In the genomic region with DNA sequence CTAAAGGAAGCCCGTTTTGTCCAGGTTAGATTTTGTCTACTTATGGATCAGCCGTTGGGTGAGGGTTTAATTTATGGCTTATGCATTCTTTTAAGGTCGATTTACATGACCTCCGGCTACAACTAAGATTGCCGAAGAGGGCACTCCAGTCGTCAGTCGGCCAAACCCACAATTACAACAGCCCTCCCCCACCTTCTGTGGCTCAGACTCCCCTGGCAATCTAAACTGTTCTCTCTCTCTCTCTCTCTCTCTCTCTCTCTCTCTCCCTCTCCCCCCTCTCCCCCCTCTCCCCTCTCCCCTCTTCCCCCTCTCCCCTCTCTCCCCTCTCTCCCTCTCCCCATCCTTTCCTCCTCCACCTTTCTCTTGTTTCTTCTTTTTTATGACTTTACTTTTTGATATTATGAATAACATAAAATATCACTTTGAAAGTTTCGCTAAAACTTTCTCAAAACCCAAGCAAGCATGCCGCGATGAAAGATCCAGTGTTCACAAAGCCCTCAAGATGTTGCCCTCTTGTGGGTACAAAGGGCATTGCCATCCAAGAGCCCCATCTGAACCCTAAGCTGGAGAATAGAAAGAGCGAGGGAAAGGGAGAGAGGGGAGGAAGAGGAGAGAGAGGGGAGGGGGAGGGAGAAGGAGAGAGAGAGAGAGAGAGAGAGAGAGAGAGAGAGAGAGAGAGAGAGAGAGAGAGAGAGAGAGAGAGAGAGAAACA, we compare ENCODE assay signal across 8 mouse cellular contexts. TPM values are rescaled to one million over a fixed set of nuclear protein-coding genes. Genes with fewer than 3 reads are reported as not detected.
DNase-seq lines count a peak whose midpoint lies in the region; ATAC-seq lines count a peak whose summit lies in the region.

No protein-coding gene starts in this region.

- H3K36me3 ChIP-seq in forebrain, embryonic 11.5 days (ENCODE audit: control insufficient read depth, insufficient read depth, low read length) = no peaks in the 10 kb centered on the region

- DNase-seq in ES-CJ7 (ENCODE audit: low read depth, low spot score) = peak; percentile 89
- peak; percentile 85 for DNase-seq in brain, adult 2 months (ENCODE audit: low read depth, low spot score)
- peak; percentile 81 for DNase-seq in forebrain, embryonic 11.5 days (ENCODE audit: low spot score)
- DNase-seq in heart, postnatal 14 days = peak; percentile 69 to 83
- DNase-seq in layer of hippocampus, adult 8-10 months (ENCODE audit: low spot score in 2 of 2) = peak; percentile 25 to 75
- peak; percentile 89 for DNase-seq in lung, postnatal 10 days
- peak; percentile 74 for DNase-seq in right cerebral cortex, adult 18-20 months
- DNase-seq in urinary bladder, postnatal 4 days (ENCODE audit: low spot score in 2 of 2) = peak; percentile 53 to 76

- peak; percentile 52 for ATAC-seq in forebrain, embryonic 11.5 days (replicated peaks; ENCODE audit: low FRiP score)

- peak overlapping the region; percentile 98 for H3K9ac ChIP-seq in forebrain, embryonic 11.5 days (ENCODE audit: low read length)

- H3K27me3 ChIP-seq in forebrain, embryonic 11.5 days (ENCODE audit: control insufficient read depth, insufficient read depth, low read length) = peaks cover 3% of the 10 kb centered on the region; the same call in 1 of the 2 replicates

- peak overlapping the region; percentile 96 for H3K27ac ChIP-seq in forebrain, embryonic 11.5 days (ENCODE audit: low read depth, low read length)

- intact Hi-C loops in heart, postnatal 14 days (cut with DNase I) = loop anchor here (5.0 to 10.0 kb wide), 5 partner anchors 185 to 610 kb away; no protein-coding TSS in a partner anchor

- H3K9me3 ChIP-seq in forebrain, embryonic 11.5 days (ENCODE audit: control insufficient read depth, low read length) = no peaks in the 10 kb centered on the region

- H3K4me3 ChIP-seq in forebrain, embryonic 11.5 days (ENCODE audit: low read depth, low read length) = peak overlapping the region; percentile 55

- H3K4me1 ChIP-seq in forebrain, embryonic 11.5 days (replicated peaks; ENCODE audit: control insufficient read depth, insufficient read depth, low read length) = peaks cover 15% of the 10 kb centered on the region

- WGBS in forebrain, embryonic 11.5 days = under 1% methylated on average over 11 of the region's 11 CpGs

- H3K4me2 ChIP-seq in forebrain, embryonic 11.5 days (ENCODE audit: low read depth, low read length, severe bottlenecking) = peak overlapping the region; percentile 100

RNA-seq across cellular contexts. Expression of a gene that starts 5.8 kb away (rescaled TPM):
- polyA plus RNA-seq in forebrain, embryonic 11.5 days (2014; fragmentation: Nextera tagmentation; extraction: Ambion mirVana) = 127 and 154 TPM in 2 replicates
- 10 to 100 TPM; 27.1 to 32.5 TPM for total RNA-seq in heart, postnatal 14 days (2021)
- 10 to 100 TPM; 22.1 to 37.2 (median 29.9) TPM for total RNA-seq in layer of hippocampus, adult 8-10 months (2022)

RNA-seq across cellular contexts. Expression of a gene that starts 6.4 kb away (rescaled TPM):
- polyA plus RNA-seq in forebrain, embryonic 11.5 days (2014; fragmentation: Nextera tagmentation; extraction: Ambion mirVana) = 358 and 366 TPM in 2 replicates
- 10 to 100 TPM; 51.3 to 52.1 TPM for total RNA-seq in heart, postnatal 14 days (2021)
- total RNA-seq in layer of hippocampus, adult 8-10 months (2022) = 100 to 1,000 TPM in 3 of 4 experiments, 10 to 100 TPM in 1; 85.8 to 111 (median 104) TPM

RNA-seq across cellular contexts. Expression of a gene that starts 51.7 kb away (rescaled TPM):
- polyA plus RNA-seq in forebrain, embryonic 11.5 days (2014; fragmentation: Nextera tagmentation; extraction: Ambion mirVana) = 0.56 and 0.91 TPM in 2 replicates
- total RNA-seq in heart, postnatal 14 days (2021) = 1 to 10 TPM in 1 of 2 experiments, under 1 TPM in 1; 0.93 to 2.0 TPM
- total RNA-seq in layer of hippocampus, adult 8-10 months (2022) = 1 to 10 TPM in 3 of 4 experiments, under 1 TPM in 1; 0.75 to 4.3 (median 3.2) TPM

Comparison
In these comparisons a context has a peak if more than half of its experiments do, and no peak if none do; other contexts are left out.
1. Peak in every context shown above with its lines: DNase-seq, ATAC-seq, H3K4me3 ChIP-seq and H3K27ac ChIP-seq.